8 mouse cellular contexts compared by ENCODE assay signal in genomic region chr9:69092119-69093013, GRCm38 (mm10).
DNase-seq lines count a peak whose midpoint lies in the region; ATAC-seq and TF ChIP-seq lines count a peak whose summit lies in the region.

No protein-coding gene starts in this region.

- 0 out of 2 replicates have a peak overlapping the region, but pooled peaks have one; percentile 6 for H3K27ac ChIP-seq in midbrain, embryonic 10.5 days (replicated peaks)
- H3K27ac ChIP-seq in midbrain, embryonic 13.5 days: no peak overlapping the region
- H3K27ac ChIP-seq in kidney, embryonic 15.5 days: peak overlapping the region; percentile 70
- H3K27ac ChIP-seq in liver, adult 2 months (replicated peaks; ENCODE audit: insufficient read depth, low read depth, low read length): peak overlapping the region; percentile 46

- no peak for TF ChIP-seq POLR2A in liver, adult 2 months (IDR thresholded peaks at IDR 0.05; ENCODE audit: extremely low read depth, insufficient read depth, low read length)

- H3K27me3 ChIP-seq in midbrain, embryonic 10.5 days (ENCODE audit: low read depth, poor library complexity, severe bottlenecking): 0 out of 2 replicates have a peak, but pooled peaks cover 9% of the 10 kb centered on the region
- H3K27me3 ChIP-seq in midbrain, embryonic 13.5 days: no peaks in the 10 kb centered on the region
- H3K27me3 ChIP-seq in kidney, embryonic 15.5 days: no peaks in the 10 kb centered on the region
- no peaks in the 10 kb centered on the region for H3K27me3 ChIP-seq in liver, adult 2 months (ENCODE audit: control insufficient read depth, insufficient read depth, low read length)

- no peaks in the 10 kb centered on the region for H3K79me2 ChIP-seq in liver, adult 2 months (ENCODE audit: control insufficient read depth, insufficient read depth, low read length)

- H3K4me3 ChIP-seq in midbrain, embryonic 10.5 days: no peak overlapping the region
- H3K4me3 ChIP-seq in midbrain, embryonic 13.5 days (replicated peaks): no peak overlapping the region
- H3K4me3 ChIP-seq in kidney, embryonic 15.5 days (replicated peaks): no peak overlapping the region
- H3K4me3 ChIP-seq in liver, adult 2 months (ENCODE audit: insufficient read depth, low read depth, low read length): no peak overlapping the region

- no peak for TF ChIP-seq CTCF in liver, adult 2 months (IDR thresholded peaks at IDR 0.05; ENCODE audit: low read depth, low read length)

- 67% methylated on average over 15 of the region's 15 CpGs for WGBS in midbrain, embryonic 10.5 days
- 65% methylated on average over 15 of the region's 15 CpGs for WGBS in midbrain, embryonic 13.5 days
- 48% methylated on average over 15 of the region's 15 CpGs for WGBS in kidney, embryonic 15.5 days
- 57% methylated on average over 15 of the region's 15 CpGs for WGBS in liver, adult 2 months

- no peaks in the 10 kb centered on the region for H3K9me3 ChIP-seq in midbrain, embryonic 10.5 days (replicated peaks)
- H3K9me3 ChIP-seq in midbrain, embryonic 13.5 days: no peaks in the 10 kb centered on the region
- H3K9me3 ChIP-seq in kidney, embryonic 15.5 days (replicated peaks): no peaks in the 10 kb centered on the region

- DNase-seq in midbrain, embryonic 10.5 days (ENCODE audit: low spot score): no peak
- DNase-seq in cerebellum, postnatal 10 days: peak; percentile 85 to 91
- peak; percentile 96 for DNase-seq in heart, adult 18-20 months
- peak; percentile 56 for DNase-seq in liver, adult 2 months (ENCODE audit: extremely low read depth, low read depth, low spot score)
- DNase-seq in right cerebral cortex, postnatal 14 days: peak; percentile 23

- no peak overlapping the region for H3K9ac ChIP-seq in midbrain, embryonic 13.5 days (replicated peaks)
- no peak overlapping the region for H3K9ac ChIP-seq in kidney, embryonic 15.5 days
- peak overlapping the region; percentile 7; the same call in 1 of the 2 replicates for H3K9ac ChIP-seq in liver, adult 2 months (ENCODE audit: low read depth, low read length)

- no peak for ATAC-seq in midbrain, embryonic 13.5 days
- peak; percentile 77 for ATAC-seq in kidney, embryonic 15.5 days (replicated peaks; ENCODE audit: low FRiP score)
- ATAC-seq in monocyte, adult 5-6 weeks (replicated peaks; ENCODE audit: insufficient number of reproducible peaks, low FRiP score, low TSS enrichment, poor library complexity, severe bottlenecking): no peak

- H3K4me1 ChIP-seq in midbrain, embryonic 10.5 days: peaks cover 26% of the 10 kb centered on the region
- peaks cover 26% of the 10 kb centered on the region for H3K4me1 ChIP-seq in midbrain, embryonic 13.5 days (replicated peaks)
- H3K4me1 ChIP-seq in kidney, embryonic 15.5 days: peaks cover 22% of the 10 kb centered on the region
- no peaks in the 10 kb centered on the region for H3K4me1 ChIP-seq in liver, adult 2 months (ENCODE audit: control insufficient read depth, insufficient read depth, low read length)

- no peak overlapping the region for H3K4me2 ChIP-seq in midbrain, embryonic 13.5 days (replicated peaks)
- no peak overlapping the region for H3K4me2 ChIP-seq in kidney, embryonic 15.5 days

- H3K36me3 ChIP-seq in midbrain, embryonic 10.5 days: no peaks in the 10 kb centered on the region
- H3K36me3 ChIP-seq in midbrain, embryonic 13.5 days: no peaks in the 10 kb centered on the region
- no peaks in the 10 kb centered on the region for H3K36me3 ChIP-seq in kidney, embryonic 15.5 days
- no peaks in the 10 kb centered on the region for H3K36me3 ChIP-seq in liver, adult 2 months (ENCODE audit: control insufficient read depth, insufficient read depth, low read length)
